Mouse (Mus musculus): ENCODE results near the gene Iqcn. TPM values are rescaled to one million over a fixed set of nuclear protein-coding genes. Genes with fewer than 3 reads are reported as not detected.

Gene Iqcn
- polyA plus RNA-seq, 1 experiment from 2014 or later: 0.10 TPM

GRCm38 (mm10) chr8:70667071-70667470, 36.2 kb upstream of the Iqcn start:
- no peak overlapping the region for H3K27ac ChIP-seq

GRCm38 (mm10) chr8:70671615-70672324, 31.5 kb upstream of the Iqcn start:
- no peak overlapping the region for H3K4me3 ChIP-seq (replicated peaks)
- no peak overlapping the region for H3K9ac ChIP-seq
- peaks cover 19% of the 10 kb centered on the region for H3K4me1 ChIP-seq
- WGBS: 59% methylated on average over 10 of the region's 10 CpGs
- 0 out of 2 replicates have a peak, but pooled peaks cover 5% of the 10 kb centered on the region for H3K36me3 ChIP-seq (replicated peaks)
- no peak overlapping the region for H3K27ac ChIP-seq
- no peak overlapping the region for H3K4me2 ChIP-seq
- no peaks in the 10 kb centered on the region for H3K27me3 ChIP-seq
- no peak for ATAC-seq (ENCODE audit: low FRiP score)
- H3K9me3 ChIP-seq: no peaks in the 10 kb centered on the region; the same call in 1 of the 2 replicates

More at GRCm38 (mm10) chr8:70667071-70667470, 36.2 kb upstream of the Iqcn start:
- Histone ChIP-seq H3K4me2 (no peak overlapping the region), H3K27me3 (no peaks in the 10 kb centered on the region), H3K4me3 (replicated peaks) (no peak overlapping the region), H3K4me1 (no peaks in the 10 kb centered on the region), H3K9ac (no peak overlapping the region), H3K36me3 (replicated peaks) (no peaks in the 10 kb centered on the region), H3K9me3 (no peaks in the 10 kb centered on the region; the same call in 1 of the 2 replicates)
- 64% methylated on average over 5 of the region's 5 CpGs for WGBS
- no peak for ATAC-seq (ENCODE audit: low FRiP score)

GRCm38 (mm10) chr8:70672325-70673078, 30.8 kb upstream of the Iqcn start:
- H3K9me3 ChIP-seq: no peaks in the 10 kb centered on the region; the same call in 1 of the 2 replicates
- H3K4me2 ChIP-seq: peak overlapping the region; percentile 65
- no peak; the same call in 1 of the 2 replicates for ATAC-seq (ENCODE audit: low FRiP score)
- 39% methylated on average over 19 of the region's 19 CpGs for WGBS
- no peaks in the 10 kb centered on the region for H3K27me3 ChIP-seq
- H3K36me3 ChIP-seq (replicated peaks): 0 out of 2 replicates have a peak, but pooled peaks cover 9% of the 10 kb centered on the region
- H3K4me3 ChIP-seq (replicated peaks): peak overlapping the region; percentile 62
- peak overlapping the region; percentile 34; the same call in 1 of the 2 replicates for H3K9ac ChIP-seq
- H3K4me1 ChIP-seq: peaks cover 19% of the 10 kb centered on the region
- H3K27ac ChIP-seq: peak overlapping the region; percentile 94

GRCm38 (mm10) chr8:70673079-70673856, 30.0 kb upstream of the Iqcn start, which contains the start of gene Lsm4:
TSS of gene Lsm4 (plus strand) at chr8:70673248.
- H3K9ac ChIP-seq: peak within 1 kb of the TSS; percentile 65
- ATAC-seq (ENCODE audit: low FRiP score): peak; percentile 98
- peaks cover 16% of the 10 kb centered on the region for H3K36me3 ChIP-seq (replicated peaks)
- peak within 1 kb of the TSS; percentile 62 for H3K4me3 ChIP-seq (replicated peaks)
- H3K4me2 ChIP-seq: peak within 1 kb of the TSS; percentile 65
- H3K27me3 ChIP-seq: no peaks in the 10 kb centered on the region
- WGBS: under 1% methylated on average over 60 of the region's 60 CpGs
- peak within 1 kb of the TSS; percentile 94 for H3K27ac ChIP-seq
- H3K4me1 ChIP-seq: peaks cover 19% of the 10 kb centered on the region
- H3K9me3 ChIP-seq: no peaks in the 10 kb centered on the region; the same call in 1 of the 2 replicates

- Histone ChIP-seq H3K36me3 (replicated peaks) (peaks cover 25% of the 10 kb centered on the region), H3K9me3 (no peaks in the 10 kb centered on the region), H3K27ac (peak overlapping the region; percentile 94), H3K4me2 (peak overlapping the region; percentile 65), H3K4me3 (replicated peaks) (peak overlapping the region; percentile 62), H3K27me3 (no peaks in the 10 kb centered on the region), H3K9ac (peak overlapping the region; percentile 65), H3K4me1 (peaks cover 19% of the 10 kb centered on the region)
- WGBS: 91% methylated on average over 3 of the region's 3 CpGs
- 0 out of 2 replicates have a peak, but pooled peaks have one; percentile 7 for ATAC-seq (ENCODE audit: low FRiP score)
These were observed 29.1 kb upstream of the Iqcn start for GRCm38 (mm10) chr8:70674109-70674508.

GRCm38 (mm10) chr8:70674716-70675115, 28.5 kb upstream of the Iqcn start:
- WGBS: 86% methylated on average over 4 of the region's 4 CpGs
- Histone ChIP-seq H3K4me3 (replicated peaks) (no peak overlapping the region), H3K27me3 (no peaks in the 10 kb centered on the region), H3K9me3 (no peaks in the 10 kb centered on the region), H3K4me1 (peaks cover 19% of the 10 kb centered on the region), H3K9ac (peak overlapping the region; percentile 65; the same call in 1 of the 2 replicates), H3K36me3 (replicated peaks) (peaks cover 31% of the 10 kb centered on the region), H3K4me2 (peak overlapping the region; percentile 65), H3K27ac (no peak overlapping the region)
- no peak for ATAC-seq (ENCODE audit: low FRiP score)

GRCm38 (mm10) chr8:70675336-70675735, 27.9 kb upstream of the Iqcn start:
- H3K4me1 ChIP-seq: peaks cover 19% of the 10 kb centered on the region
- no peak overlapping the region for H3K4me2 ChIP-seq
- 95% methylated on average over 1 of the region's 1 CpGs for WGBS
- no peak for ATAC-seq (ENCODE audit: low FRiP score)
- no peak overlapping the region for H3K9ac ChIP-seq
- no peak overlapping the region for H3K4me3 ChIP-seq (replicated peaks)
- H3K27ac ChIP-seq: no peak overlapping the region
- H3K27me3 ChIP-seq: no peaks in the 10 kb centered on the region
- H3K36me3 ChIP-seq (replicated peaks): peaks cover 34% of the 10 kb centered on the region
- no peaks in the 10 kb centered on the region for H3K9me3 ChIP-seq

- Histone ChIP-seq H3K27me3 (no peaks in the 10 kb centered on the region), H3K9me3 (no peaks in the 10 kb centered on the region), H3K4me3 (replicated peaks) (no peak overlapping the region), H3K4me2 (no peak overlapping the region), H3K4me1 (peaks cover 24% of the 10 kb centered on the region), H3K27ac (peak overlapping the region; percentile 25; the same call in 1 of the 2 replicates), H3K36me3 (replicated peaks) (peaks cover 34% of the 10 kb centered on the region), H3K9ac (no peak overlapping the region)
- ATAC-seq (ENCODE audit: low FRiP score): no peak
- WGBS: 95% methylated on average over 15 of the region's 15 CpGs
These were observed 25.7 kb upstream of the Iqcn start for GRCm38 (mm10) chr8:70677451-70678080.

- Histone ChIP-seq H3K4me3 (replicated peaks) (no peak overlapping the region), H3K4me2 (no peak overlapping the region), H3K9ac (no peak overlapping the region), H3K4me1 (peaks cover 20% of the 10 kb centered on the region), H3K27ac (no peak overlapping the region), H3K36me3 (replicated peaks) (peaks cover 34% of the 10 kb centered on the region), H3K9me3 (no peaks in the 10 kb centered on the region), H3K27me3 (no peaks in the 10 kb centered on the region)
- no peak for ATAC-seq (ENCODE audit: low FRiP score)
These were observed 24.6 kb upstream of the Iqcn start for GRCm38 (mm10) chr8:70678679-70679078.

GRCm38 (mm10) chr8:70679404-70679803, 23.9 kb upstream of the Iqcn start:
- ATAC-seq (ENCODE audit: low FRiP score): no peak
- no peak overlapping the region for H3K4me2 ChIP-seq
- no peak overlapping the region for H3K4me3 ChIP-seq (replicated peaks)
- H3K9me3 ChIP-seq: no peaks in the 10 kb centered on the region
- no peaks in the 10 kb centered on the region for H3K27me3 ChIP-seq
- H3K36me3 ChIP-seq (replicated peaks): peaks cover 34% of the 10 kb centered on the region
- H3K4me1 ChIP-seq: peaks cover 14% of the 10 kb centered on the region
- H3K9ac ChIP-seq: no peak overlapping the region
- no peak overlapping the region for H3K27ac ChIP-seq
- 94% methylated on average over 4 of the region's 4 CpGs for WGBS

- Histone ChIP-seq H3K36me3 (replicated peaks) (peaks cover 34% of the 10 kb centered on the region), H3K27me3 (no peaks in the 10 kb centered on the region), H3K4me3 (replicated peaks) (no peak overlapping the region), H3K4me2 (no peak overlapping the region), H3K9ac (no peak overlapping the region), H3K27ac (no peak overlapping the region), H3K4me1 (peaks cover 8% of the 10 kb centered on the region; the same call in 1 of the 2 replicates), H3K9me3 (no peaks in the 10 kb centered on the region)
- 93% methylated on average over 3 of the region's 3 CpGs for WGBS
- no peak for ATAC-seq (ENCODE audit: low FRiP score)
These were observed 23.2 kb upstream of the Iqcn start for GRCm38 (mm10) chr8:70680039-70680438.

All from forebrain, embryonic 12.5 days (tissue).